In the genomic region with DNA sequence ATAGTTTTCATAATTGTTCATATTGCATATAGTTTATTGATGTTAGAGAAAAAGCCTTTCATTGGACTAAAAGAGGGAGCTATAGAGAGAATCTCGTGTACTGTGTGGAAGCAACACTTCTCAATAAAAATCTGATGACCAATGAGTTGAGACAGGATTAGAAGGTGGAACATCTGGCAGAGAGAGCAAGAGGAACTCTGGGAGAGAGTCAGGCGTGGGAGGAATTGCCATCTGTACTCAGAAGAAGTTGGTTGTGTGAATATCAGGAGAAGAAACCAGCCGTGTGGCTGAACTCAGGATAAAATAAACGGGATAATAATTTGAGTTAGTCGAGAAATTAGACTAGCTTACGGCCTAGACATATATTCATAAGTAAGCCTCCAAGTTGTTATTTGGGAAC, we compare ENCODE assay signal across 23 mouse cellular contexts. TPM values are rescaled to one million over a fixed set of nuclear protein-coding genes. Genes with fewer than 3 reads are reported as not detected.
DNase-seq lines count a peak whose midpoint lies in the region.
"Had no signal": no experiment of that assay in that cellular context is flagged by ENCODE, and none has a peak within 500 bp of the region (broad histone marks: within the 10 kb centered on the region; RNA-seq: fewer than 3 reads in every experiment).

No protein-coding gene starts in this region.

- DNase-seq in frontal cortex, adult 2 months (ENCODE audit: extremely low spot score in 1 of 2, low spot score in 1 of 2) = peak; percentile 21 to 59
- no peak for DNase-seq in frontal cortex, postnatal 25 days (ENCODE audit: low spot score in 2 of 2)
- DNase-seq in layer of hippocampus, adult 9-11 months = peak; percentile 20
- no peak for DNase-seq in layer of hippocampus, adult 9-10 months (ENCODE audit: low spot score)
- DNase-seq in left cerebral cortex, adult 9 months (ENCODE audit: low spot score in 2 of 2) = peak; percentile 11 to 32
- DNase-seq in left cerebral cortex, postnatal 4 days = no peak
- DNase-seq in brain, adult 2 months (ENCODE audit: low read depth, low spot score) = peak; percentile 61
- DNase-seq: adrenal gland, postnatal 10 days; adrenal gland, postnatal 36 days; B cell, adult 2 months; cerebellum, adult 11 months; cerebellum, adult 2 months; cerebellum, adult 9-11 months; cerebellum, postnatal 25 days; forebrain, postnatal 0 days; gastrocnemius, adult 2 months; gastrocnemius, postnatal 14 days; heart, adult 11 months had no signal

- intact Hi-C loops in left cerebral cortex, postnatal 4 days (cut with DNase I) = no loop called here

RNA-seq across cellular contexts. Expression of gene Tnfaip8l3, which starts 28.9 kb away (rescaled TPM):
- 2.8 and 4.8 TPM in 2 replicates for polyA plus RNA-seq in frontal cortex, adult 2 months (2012; rRNA removed)
- total RNA-seq in left cerebral cortex, postnatal 4 days (2021) = 1 to 10 TPM; 2.9 to 4.0 TPM
- total RNA-seq: CH12.LX; common myeloid progenitor, adult 5-6 weeks; hematopoietic stem cell, adult 5-6 weeks had no signal
- polyA plus RNA-seq: G1E, Patski had no signal

Comparison
In these comparisons a context has a peak if more than half of its experiments do, and no peak if none do; other contexts are left out.
1. DNase-seq: peak in frontal cortex, adult 2 months (2 of 2), layer of hippocampus, adult 9-11 months (single experiment), left cerebral cortex, adult 9 months (2 of 2) and brain, adult 2 months (single experiment); none in frontal cortex, postnatal 25 days (0 of 2), layer of hippocampus, adult 9-10 months (single experiment) and left cerebral cortex, postnatal 4 days (single experiment).